In genomic region chr1:167638053-167638452, GRCm38 (mm10) we compare ENCODE assay signal across 8 mouse cellular contexts. TPM values are rescaled to one million over a fixed set of nuclear protein-coding genes. Genes with fewer than 3 reads are reported as not detected.
DNase-seq lines count a peak whose midpoint lies in the region; ATAC-seq and TF ChIP-seq lines count a peak whose summit lies in the region.

No protein-coding gene starts in this region.

- ATAC-seq in liver, embryonic 12.5 days = no peak
- ATAC-seq in megakaryocyte-erythroid progenitor cell, adult 5-6 weeks (replicated peaks; ENCODE audit: low FRiP score, low TSS enrichment, poor library complexity, severe bottlenecking) = peak; percentile 76

- H3K4me2 ChIP-seq in liver, embryonic 12.5 days = no peak overlapping the region

- no peaks in the 10 kb centered on the region for H3K9me3 ChIP-seq in liver, embryonic 12.5 days (replicated peaks)

- 23% methylated on average over 13 of the region's 13 CpGs for WGBS in liver, embryonic 12.5 days (ENCODE audit: insufficient replicate concordance)
- 37% methylated on average over 13 of the region's 13 CpGs for WGBS in bone marrow, adult 2 months

- H3K4me1 ChIP-seq in liver, embryonic 12.5 days = no peaks in the 10 kb centered on the region
- no peaks in the 10 kb centered on the region for H3K4me1 ChIP-seq in bone marrow, adult 2 months (ENCODE audit: control insufficient read depth, insufficient read depth, low read length)

- TF ChIP-seq CTCF in bone marrow, adult 2 months (IDR thresholded peaks at IDR 0.05; ENCODE audit: control insufficient read depth, insufficient read depth, low read length) = peak; percentile 38; the same call in 1 of the 2 replicates

- no peak overlapping the region for H3K4me3 ChIP-seq in liver, embryonic 12.5 days
- no peak overlapping the region for H3K4me3 ChIP-seq in bone marrow, adult 2 months (replicated peaks; ENCODE audit: control insufficient read depth, low read depth, low read length)

- H3K9ac ChIP-seq in liver, embryonic 12.5 days = no peak overlapping the region

- H3K27me3 ChIP-seq in liver, embryonic 12.5 days (replicated peaks) = peaks cover 22% of the 10 kb centered on the region

- H3K27ac ChIP-seq in liver, embryonic 12.5 days = no peak overlapping the region
- no peak overlapping the region for H3K27ac ChIP-seq in bone marrow, adult 2 months (ENCODE audit: control insufficient read depth, insufficient read depth, low read depth, low read length, poor library complexity)

- TF ChIP-seq POLR2A in bone marrow, adult 2 months (IDR thresholded peaks at IDR 0.05; ENCODE audit: borderline replicate concordance, control insufficient read depth, low read depth, low read length) = no peak

- peak; percentile 35 to 52 for DNase-seq in cerebellum, postnatal 4 days (ENCODE audit: low spot score in 2 of 2)
- no peak for DNase-seq in cerebellum, adult 9-10 months
- peak; percentile 60 for DNase-seq in liver
- DNase-seq in induced T-regulatory cell, adult 2 months (ENCODE audit: low read depth) = peak; percentile 17
- no peak for DNase-seq in spleen, adult 18-20 months

- no peaks in the 10 kb centered on the region for H3K36me3 ChIP-seq in liver, embryonic 12.5 days

RNA-seq across cellular contexts. Expression of gene Rxrg, which starts 39.9 kb away (rescaled TPM):
- 0.38 and 1.2 TPM in 2 replicates for polyA plus RNA-seq in liver, embryonic 12.5 days (2016; fragmentation: Nextera tagmentation; extraction: Ambion mirVana)
- polyA plus RNA-seq in bone marrow, adult 2 months (2011; ENCODE audit: insufficient read depth, insufficient read length, low replicate concordance, missing spikeins) = not detected in 2 replicates
- total RNA-seq in megakaryocyte-erythroid progenitor cell, adult 5-6 weeks (2014; fragmentation: Nextera tagmentation) = not detected in 2 replicates
- 0.53 and 1.0 TPM in 2 replicates for total RNA-seq in megakaryocyte-erythroid progenitor cell, adult 5-6 weeks (2017)

RNA-seq across cellular contexts. Expression of gene Lmx1a, which starts 51.0 kb away (rescaled TPM):
- 1.2 and 1.6 TPM in 2 replicates for polyA plus RNA-seq in liver, embryonic 12.5 days (2016; fragmentation: Nextera tagmentation; extraction: Ambion mirVana)
- not detected in 2 replicates for polyA plus RNA-seq in bone marrow, adult 2 months (2011; ENCODE audit: insufficient read depth, insufficient read length, low replicate concordance, missing spikeins)
- not detected in 2 replicates for total RNA-seq in megakaryocyte-erythroid progenitor cell, adult 5-6 weeks (2014; fragmentation: Nextera tagmentation)
- total RNA-seq in megakaryocyte-erythroid progenitor cell, adult 5-6 weeks (2017) = not detected in 2 replicates

Comparison
In these comparisons a context has a peak if more than half of its experiments do, and no peak if none do; other contexts are left out.
1. DNase-seq: peak in cerebellum, postnatal 4 days (2 of 2), liver (single experiment) and induced T-regulatory cell, adult 2 months (single experiment); none in cerebellum, adult 9-10 months (single experiment) and spleen, adult 18-20 months (0 of 2).